Mouse (Mus musculus) cerebellum, postnatal 25 days (tissue): ENCODE results near the gene Arvcf.

Experiments used
- DNase-seq, 2 experiments: peaks; one replicate each; pipeline ENCODE4 v3.0.0; 2021; ENCODE audit warnings: mixed read lengths in 2 of 2

Gene Arvcf

GRCm38 (mm10) chr16:18433341-18433920 lies 85.4 kb downstream of the Arvcf start:
- DNase-seq: no peak

- DNase-seq: no peak
These were observed 88.1 kb downstream of the Arvcf start for GRCm38 (mm10) chr16:18436128-18436527.

DNA sequence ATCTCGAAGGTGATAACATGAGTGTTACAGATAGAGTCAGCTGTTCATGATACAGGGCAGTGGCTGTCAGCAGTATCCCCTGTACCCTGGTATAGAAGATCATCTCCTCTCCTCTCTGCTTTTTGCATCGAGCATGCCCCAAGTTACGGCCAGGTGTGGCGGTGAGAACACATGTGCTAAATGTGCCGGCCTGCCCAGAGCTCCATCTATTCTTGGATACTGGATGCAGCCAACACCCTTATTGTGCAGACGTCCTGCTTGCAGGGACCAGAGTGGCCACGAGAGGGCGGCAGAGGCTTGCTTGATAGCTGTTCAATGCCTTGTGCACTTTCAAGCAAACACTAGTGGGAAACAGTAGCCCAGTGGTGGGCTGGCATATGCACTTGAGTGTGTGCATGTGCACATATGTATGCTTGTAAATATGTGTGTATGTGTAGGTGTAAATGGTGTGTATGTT lies 95.4 kb downstream of the Arvcf start:
- DNase-seq: peak; percentile 98 to 99

- DNase-seq: no peak
These were observed 99.3 kb downstream of the Arvcf start for GRCm38 (mm10) chr16:18447243-18447642.

GRCm38 (mm10) chr16:18448104-18448503 lies 100.1 kb downstream of the Arvcf start:
- DNase-seq: no peak

DNA sequence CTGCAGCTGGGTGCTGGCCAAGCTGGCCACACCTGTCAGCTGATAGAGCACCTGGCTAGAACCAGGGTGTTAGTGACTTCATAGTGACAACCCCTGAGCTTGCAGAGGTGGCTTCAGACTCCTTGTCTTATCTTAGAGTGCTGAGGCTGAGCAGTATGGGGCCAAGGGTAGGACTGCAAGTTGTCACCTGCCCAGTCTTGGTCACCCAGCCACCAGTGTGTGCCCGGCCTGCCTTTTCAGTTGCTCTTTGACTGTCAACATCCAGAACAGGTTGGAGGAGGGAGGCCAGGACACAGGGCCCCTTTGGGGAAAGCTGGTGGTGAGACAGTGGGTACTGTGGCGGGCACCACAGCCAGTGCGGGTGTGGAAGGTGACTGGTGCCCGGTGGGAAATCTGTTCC lies 101.0 kb downstream of the Arvcf start:
- DNase-seq: no peak

DNA sequence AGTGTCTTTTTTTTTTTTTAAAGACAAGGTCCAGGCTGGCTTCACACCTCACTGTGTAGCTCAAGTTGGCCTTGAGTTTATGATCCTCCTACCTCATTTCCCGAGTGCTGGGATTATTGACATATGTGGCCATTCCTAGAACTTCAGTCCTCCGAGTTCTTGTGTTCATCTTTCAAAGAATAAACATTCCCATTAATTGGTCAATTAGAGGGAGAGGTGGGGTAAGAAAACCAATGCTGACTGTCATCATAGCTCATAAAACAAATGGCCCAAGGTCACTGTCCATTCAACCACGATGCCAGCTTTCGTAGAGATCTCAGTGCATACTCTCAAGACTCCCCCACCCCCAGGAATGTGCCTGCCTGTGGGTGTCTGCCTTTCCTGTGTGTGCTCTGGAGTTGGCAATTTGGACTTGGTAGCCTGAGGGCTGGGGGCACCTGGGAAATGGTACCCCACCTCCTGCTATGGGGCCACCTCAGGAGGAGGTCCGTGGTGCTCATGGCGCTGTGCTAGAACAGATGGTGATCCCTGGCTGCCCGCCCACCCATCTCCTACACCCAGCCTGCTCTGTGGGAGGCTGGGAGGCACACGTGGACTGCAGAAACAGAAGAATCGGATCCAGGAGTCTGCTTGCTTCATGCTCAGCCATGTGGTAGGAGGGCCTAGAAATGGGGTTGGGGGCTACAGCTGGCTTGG lies 103.7 kb downstream of the Arvcf start:
- DNase-seq: peak; percentile 73 to 81

- peak; percentile 36 to 39 for DNase-seq
These were observed 104.4 kb downstream of the Arvcf start for GRCm38 (mm10) chr16:18452361-18452862.

DNA sequence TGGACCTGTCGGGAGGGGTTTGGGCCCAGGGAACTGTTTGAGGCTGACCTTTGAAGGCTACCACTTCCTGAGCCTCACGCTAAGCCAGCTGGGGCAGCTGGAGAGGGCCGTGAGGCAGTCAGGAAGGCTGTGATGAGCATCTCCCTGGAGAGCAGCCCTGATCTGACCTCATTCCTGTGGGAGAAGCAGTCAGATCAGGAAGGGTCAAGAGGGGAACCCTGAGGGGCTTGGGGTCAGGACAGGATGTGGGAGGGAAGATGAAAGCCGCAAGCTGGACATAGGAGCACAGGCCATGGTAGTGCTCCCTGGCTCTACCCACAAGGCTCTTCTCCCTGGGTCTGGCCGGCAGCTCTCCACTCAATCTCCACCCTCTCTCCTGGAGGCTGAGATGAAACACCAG lies 105.9 kb downstream of the Arvcf start:
- DNase-seq: no peak

DNA sequence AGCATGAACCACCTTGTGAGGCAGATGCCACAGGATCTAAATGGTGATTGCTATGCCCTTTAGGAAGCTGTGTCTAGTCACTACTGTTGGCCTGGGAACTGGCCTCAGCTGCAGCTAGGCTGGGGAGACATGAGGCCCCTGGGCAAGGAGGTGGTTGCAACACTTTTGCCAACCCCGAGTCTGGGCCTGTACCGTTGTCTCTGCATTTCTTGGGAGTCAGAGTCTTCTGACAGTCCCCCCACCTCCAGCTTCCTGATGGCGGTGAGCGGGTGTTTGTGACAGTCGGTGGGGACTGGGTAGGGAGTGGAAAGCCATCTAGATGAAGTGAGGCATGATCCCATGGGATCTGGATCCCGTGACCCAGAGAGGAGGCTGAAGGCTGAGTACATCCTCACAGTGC lies 107.4 kb downstream of the Arvcf start:
- no peak for DNase-seq
